Mouse (Mus musculus): ENCODE data around the gene Knop1. TPM values are rescaled to one million over a fixed set of nuclear protein-coding genes. Genes with fewer than 3 reads are reported as not detected.

Gene Knop1
- polyA plus RNA-seq, 1 experiment from 2014 or later: 23.2 TPM

- Histone ChIP-seq H3K4me2 (ENCODE audit: low read depth, low read length) (no peak overlapping the region), H3K9ac (ENCODE audit: low read depth, low read length) (no peak overlapping the region), H3K27ac (ENCODE audit: low read length) (no peak overlapping the region), H3K9me3 (replicated peaks; ENCODE audit: control insufficient read depth, low read length) (no peaks in the 10 kb centered on the region), H3K36me3 (ENCODE audit: control insufficient read depth, insufficient read depth) (no peaks in the 10 kb centered on the region), H3K4me3 (ENCODE audit: low read depth, low read length) (no peak overlapping the region), H3K27me3 (ENCODE audit: control insufficient read depth, insufficient read depth, low read depth, low read length) (no peaks in the 10 kb centered on the region), H3K4me1 (ENCODE audit: control insufficient read depth, low read depth, low read length) (no peaks in the 10 kb centered on the region)
- 57% methylated on average over 6 of the region's 6 CpGs for WGBS (ENCODE audit: insufficient replicate concordance)
- no peak for ATAC-seq (ENCODE audit: low read depth)
Measured at GRCm38 (mm10) chr7:118887303-118888055, 31.4 kb upstream of the Knop1 start.

DNA sequence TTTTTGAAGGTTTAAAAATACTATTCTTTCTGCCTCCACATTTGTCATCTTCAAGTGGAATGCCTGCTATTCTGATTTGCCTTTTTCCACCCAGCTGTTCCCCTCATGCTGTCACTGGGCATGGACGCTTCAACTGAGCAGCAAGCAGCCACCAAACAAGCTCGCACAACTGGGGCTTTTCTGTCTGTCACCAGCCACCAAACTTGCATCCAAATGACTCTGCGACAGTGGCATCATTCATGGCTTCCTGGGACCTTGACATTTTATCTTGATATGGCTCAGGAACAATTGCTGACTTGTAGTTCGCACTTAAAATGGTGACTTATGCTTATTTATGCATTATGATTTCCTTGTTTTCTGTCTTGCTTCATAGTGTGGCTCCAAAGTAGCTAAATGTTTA lies 28.9 kb upstream of the Knop1 start:
- Histone ChIP-seq H3K4me1 (ENCODE audit: control insufficient read depth, low read depth, low read length) (no peaks in the 10 kb centered on the region), H3K27me3 (ENCODE audit: control insufficient read depth, insufficient read depth, low read depth, low read length) (no peaks in the 10 kb centered on the region), H3K4me3 (ENCODE audit: low read depth, low read length) (no peak overlapping the region), H3K27ac (ENCODE audit: low read length) (no peak overlapping the region), H3K36me3 (ENCODE audit: control insufficient read depth, insufficient read depth) (no peaks in the 10 kb centered on the region), H3K4me2 (ENCODE audit: low read depth, low read length) (no peak overlapping the region), H3K9me3 (replicated peaks; ENCODE audit: control insufficient read depth, low read length) (no peaks in the 10 kb centered on the region), H3K9ac (ENCODE audit: low read depth, low read length) (no peak overlapping the region)
- ATAC-seq (ENCODE audit: low read depth): no peak
- 55% methylated on average over 4 of the region's 4 CpGs for WGBS (ENCODE audit: insufficient replicate concordance)

- H3K4me2 ChIP-seq (ENCODE audit: low read depth, low read length): no peak overlapping the region
- ATAC-seq (ENCODE audit: low read depth): no peak
- no peaks in the 10 kb centered on the region for H3K9me3 ChIP-seq (replicated peaks; ENCODE audit: control insufficient read depth, low read length)
- no peak overlapping the region for H3K4me3 ChIP-seq (ENCODE audit: low read depth, low read length)
- no peaks in the 10 kb centered on the region for H3K4me1 ChIP-seq (ENCODE audit: control insufficient read depth, low read depth, low read length)
- no peak overlapping the region for H3K9ac ChIP-seq (ENCODE audit: low read depth, low read length)
- WGBS (ENCODE audit: insufficient replicate concordance): 50% methylated on average over 4 of the region's 4 CpGs
- no peaks in the 10 kb centered on the region for H3K27me3 ChIP-seq (ENCODE audit: control insufficient read depth, insufficient read depth, low read depth, low read length)
- no peak overlapping the region for H3K27ac ChIP-seq (ENCODE audit: low read length)
- no peaks in the 10 kb centered on the region for H3K36me3 ChIP-seq (ENCODE audit: control insufficient read depth, insufficient read depth)
Measured at GRCm38 (mm10) chr7:118883957-118884356, 27.9 kb upstream of the Knop1 start.

- H3K4me1 ChIP-seq (ENCODE audit: control insufficient read depth, low read depth, low read length): no peaks in the 10 kb centered on the region
- H3K27ac ChIP-seq (ENCODE audit: low read length): no peak overlapping the region
- 65% methylated on average over 3 of the region's 3 CpGs for WGBS (ENCODE audit: insufficient replicate concordance)
- H3K27me3 ChIP-seq (ENCODE audit: control insufficient read depth, insufficient read depth, low read depth, low read length): no peaks in the 10 kb centered on the region
- H3K9me3 ChIP-seq (replicated peaks; ENCODE audit: control insufficient read depth, low read length): no peaks in the 10 kb centered on the region
- no peak for ATAC-seq (ENCODE audit: low read depth)
- H3K4me3 ChIP-seq (ENCODE audit: low read depth, low read length): no peak overlapping the region
- no peaks in the 10 kb centered on the region for H3K36me3 ChIP-seq (ENCODE audit: control insufficient read depth, insufficient read depth)
- no peak overlapping the region for H3K4me2 ChIP-seq (ENCODE audit: low read depth, low read length)
- no peak overlapping the region for H3K9ac ChIP-seq (ENCODE audit: low read depth, low read length)
Measured at GRCm38 (mm10) chr7:118879466-118880029, 23.5 kb upstream of the Knop1 start.

DNA sequence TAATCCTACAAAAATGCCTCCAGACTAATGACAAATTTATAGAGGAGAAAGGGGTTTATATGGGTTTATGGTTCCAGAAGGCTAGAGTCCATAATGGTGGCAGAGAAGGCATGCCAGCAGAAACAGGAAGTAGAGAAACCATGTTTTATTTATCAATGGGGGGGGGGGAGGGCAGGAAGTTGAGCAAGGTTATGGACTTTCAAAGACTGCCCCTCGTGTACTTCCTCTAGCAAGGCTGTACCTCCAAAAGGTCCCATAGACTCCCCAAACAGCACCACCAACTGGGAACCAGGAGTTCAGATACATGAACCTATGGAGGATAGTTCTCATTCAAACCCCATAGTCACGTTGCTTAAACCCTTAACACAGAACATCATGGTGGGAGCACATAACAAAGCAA lies 9.3 kb upstream of the Knop1 start:
- WGBS (ENCODE audit: insufficient replicate concordance): 43% methylated on average over 2 of the region's 2 CpGs
- no peaks in the 10 kb centered on the region for H3K27me3 ChIP-seq (ENCODE audit: control insufficient read depth, insufficient read depth, low read depth, low read length)
- no peak overlapping the region for H3K27ac ChIP-seq (ENCODE audit: low read length)
- ATAC-seq (ENCODE audit: low read depth): no peak
- H3K9me3 ChIP-seq (replicated peaks; ENCODE audit: control insufficient read depth, low read length): no peaks in the 10 kb centered on the region
- H3K36me3 ChIP-seq (ENCODE audit: control insufficient read depth, insufficient read depth): no peaks in the 10 kb centered on the region
- H3K4me2 ChIP-seq (ENCODE audit: low read depth, low read length): no peak overlapping the region
- no peak overlapping the region for H3K9ac ChIP-seq (ENCODE audit: low read depth, low read length)
- H3K4me3 ChIP-seq (ENCODE audit: low read depth, low read length): no peak overlapping the region
- no peaks in the 10 kb centered on the region for H3K4me1 ChIP-seq (ENCODE audit: control insufficient read depth, low read depth, low read length)

GRCm38 (mm10) chr7:118858640-118859039 lies 2.6 kb upstream of the Knop1 start:
- ATAC-seq (ENCODE audit: low read depth): no peak
- H3K4me3 ChIP-seq (ENCODE audit: low read depth, low read length): no peak overlapping the region
- H3K4me1 ChIP-seq (ENCODE audit: control insufficient read depth, low read depth, low read length): peaks cover 11% of the 10 kb centered on the region
- 59% methylated on average over 1 of the region's 1 CpGs for WGBS (ENCODE audit: insufficient replicate concordance)
- no peaks in the 10 kb centered on the region for H3K27me3 ChIP-seq (ENCODE audit: control insufficient read depth, insufficient read depth, low read depth, low read length)
- no peaks in the 10 kb centered on the region for H3K36me3 ChIP-seq (ENCODE audit: control insufficient read depth, insufficient read depth)
- H3K27ac ChIP-seq (ENCODE audit: low read length): no peak overlapping the region
- no peak overlapping the region for H3K9ac ChIP-seq (ENCODE audit: low read depth, low read length)
- no peaks in the 10 kb centered on the region for H3K9me3 ChIP-seq (replicated peaks; ENCODE audit: control insufficient read depth, low read length)
- no peak overlapping the region for H3K4me2 ChIP-seq (ENCODE audit: low read depth, low read length)

GRCm38 (mm10) chr7:118855171-118855876 lies 730 bp downstream of the Knop1 start, which contains the start of gene Iqck:
Gene Iqck, plus strand, starts transcription at chr7:118855752.
- Histone ChIP-seq H3K9me3 (replicated peaks; ENCODE audit: control insufficient read depth, low read length) (no peaks in the 10 kb centered on the region), H3K27me3 (ENCODE audit: control insufficient read depth, insufficient read depth, low read depth, low read length) (no peaks in the 10 kb centered on the region), H3K4me1 (ENCODE audit: control insufficient read depth, low read depth, low read length) (peaks cover 12% of the 10 kb centered on the region), H3K36me3 (ENCODE audit: control insufficient read depth, insufficient read depth) (peaks cover 3% of the 10 kb centered on the region), H3K4me3 (ENCODE audit: low read depth, low read length) (peak within 1 kb of the TSS; percentile 90), H3K27ac (ENCODE audit: low read length) (peak within 1 kb of the TSS; percentile 33; the same call in 1 of the 2 replicates), H3K4me2 (ENCODE audit: low read depth, low read length) (peak within 1 kb of the TSS; percentile 88), H3K9ac (ENCODE audit: low read depth, low read length) (peak within 1 kb of the TSS; percentile 64)
- ATAC-seq (ENCODE audit: low read depth): peak; percentile 92
- under 1% methylated on average over 57 of the region's 57 CpGs for WGBS (ENCODE audit: insufficient replicate concordance)

GRCm38 (mm10) chr7:118854606-118855005 lies 1.4 kb downstream of the Knop1 start:
- Histone ChIP-seq H3K27me3 (ENCODE audit: control insufficient read depth, insufficient read depth, low read depth, low read length) (no peaks in the 10 kb centered on the region), H3K4me3 (ENCODE audit: low read depth, low read length) (peak overlapping the region; percentile 90), H3K27ac (ENCODE audit: low read length) (no peak overlapping the region), H3K4me2 (ENCODE audit: low read depth, low read length) (peak overlapping the region; percentile 88), H3K9me3 (replicated peaks; ENCODE audit: control insufficient read depth, low read length) (no peaks in the 10 kb centered on the region), H3K36me3 (ENCODE audit: control insufficient read depth, insufficient read depth) (peaks cover 3% of the 10 kb centered on the region), H3K9ac (ENCODE audit: low read depth, low read length) (peak overlapping the region; percentile 64), H3K4me1 (ENCODE audit: control insufficient read depth, low read depth, low read length) (peaks cover 18% of the 10 kb centered on the region)
- 7% methylated on average over 3 of the region's 3 CpGs for WGBS (ENCODE audit: insufficient replicate concordance)
- ATAC-seq (ENCODE audit: low read depth): no peak

DNA sequence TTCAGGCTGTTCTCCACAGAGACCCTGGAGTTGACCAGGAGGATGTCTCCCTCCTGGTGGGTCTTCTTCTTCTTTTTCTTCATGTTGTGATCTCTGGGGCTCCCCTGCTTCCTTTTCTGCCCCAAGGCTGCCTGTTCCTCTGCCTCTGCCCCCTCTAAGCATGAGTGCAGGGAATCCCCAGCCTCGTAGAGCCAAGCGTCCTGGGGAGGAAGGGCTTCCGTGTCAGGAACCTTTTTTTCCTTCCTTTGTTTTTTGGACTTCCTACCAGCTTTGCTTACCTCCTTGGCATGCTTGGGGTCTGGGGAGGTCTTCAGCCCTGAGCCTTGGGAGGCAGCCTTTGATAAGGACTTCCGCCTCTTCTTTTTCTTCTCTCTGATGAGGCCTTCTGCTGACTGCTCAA lies 3.4 kb downstream of the Knop1 start:
- Histone ChIP-seq H3K9me3 (replicated peaks; ENCODE audit: control insufficient read depth, low read length) (no peaks in the 10 kb centered on the region), H3K27ac (ENCODE audit: low read length) (no peak overlapping the region), H3K27me3 (ENCODE audit: control insufficient read depth, insufficient read depth, low read depth, low read length) (no peaks in the 10 kb centered on the region), H3K9ac (ENCODE audit: low read depth, low read length) (no peak overlapping the region), H3K4me1 (ENCODE audit: control insufficient read depth, low read depth, low read length) (peaks cover 18% of the 10 kb centered on the region), H3K36me3 (ENCODE audit: control insufficient read depth, insufficient read depth) (peaks cover 3% of the 10 kb centered on the region), H3K4me3 (ENCODE audit: low read depth, low read length) (no peak overlapping the region), H3K4me2 (ENCODE audit: low read depth, low read length) (no peak overlapping the region)
- WGBS (ENCODE audit: insufficient replicate concordance): 73% methylated on average over 4 of the region's 4 CpGs
- no peak for ATAC-seq (ENCODE audit: low read depth)
